Mouse (Mus musculus): Measurements from ENCODE around the gene Syngap1. TPM values are rescaled to one million over a fixed set of nuclear protein-coding genes. Genes with fewer than 3 reads are reported as not detected.
A peak's percentile ranks its signal among the peaks of the same experiment; 100 is the strongest.

Syngap1 gene
- polyA plus RNA-seq, 1 experiment from 2014 or later = 4.2 TPM

GRCm38 (mm10) chr17:26985503-26986179 lies 44.6 kb downstream of the Syngap1 start:
- WGBS = 90% methylated on average over 10 of the region's 10 CpGs
- Histone ChIP-seq H3K27me3 (replicated peaks; ENCODE audit: control insufficient read depth, insufficient read depth, low read length) (no peaks in the 10 kb centered on the region), H3K4me1 (ENCODE audit: control insufficient read depth, insufficient read depth, low read length) (no peaks in the 10 kb centered on the region), H3K4me3 (ENCODE audit: low read depth, low read length) (no peak overlapping the region), H3K4me2 (ENCODE audit: low read length) (no peak overlapping the region), H3K27ac (ENCODE audit: low read depth, low read length) (no peak overlapping the region), H3K9ac (ENCODE audit: low read length) (no peak overlapping the region), H3K36me3 (ENCODE audit: control insufficient read depth, insufficient read depth, low read length) (0 out of 2 replicates have a peak, but pooled peaks cover 5% of the 10 kb centered on the region), H3K9me3 (replicated peaks; ENCODE audit: control insufficient read depth, low read length) (no peaks in the 10 kb centered on the region)
- DNase-seq (ENCODE audit: low spot score) (no peak), ATAC-seq (no peak)

- Histone ChIP-seq H3K27ac (ENCODE audit: low read depth, low read length) (no peak overlapping the region), H3K4me2 (ENCODE audit: low read length) (no peak overlapping the region), H3K4me3 (ENCODE audit: low read depth, low read length) (no peak overlapping the region), H3K36me3 (ENCODE audit: control insufficient read depth, insufficient read depth, low read length) (no peaks in the 10 kb centered on the region), H3K9ac (ENCODE audit: low read length) (no peak overlapping the region), H3K4me1 (ENCODE audit: control insufficient read depth, insufficient read depth, low read length) (no peaks in the 10 kb centered on the region), H3K27me3 (replicated peaks; ENCODE audit: control insufficient read depth, insufficient read depth, low read length) (no peaks in the 10 kb centered on the region), H3K9me3 (replicated peaks; ENCODE audit: control insufficient read depth, low read length) (no peaks in the 10 kb centered on the region)
- DNase-seq (ENCODE audit: low spot score) (no peak), ATAC-seq (no peak)
These were observed 49.5 kb downstream of the Syngap1 start for GRCm38 (mm10) chr17:26990521-26990920.

- DNase-seq (ENCODE audit: low spot score) (peak; percentile 13), ATAC-seq (no peak)
- WGBS = 76% methylated on average over 14 of the region's 14 CpGs
- H3K4me2 ChIP-seq (ENCODE audit: low read length) = no peak overlapping the region
- H3K27ac ChIP-seq (ENCODE audit: low read depth, low read length) = no peak overlapping the region
- no peaks in the 10 kb centered on the region for H3K4me1 ChIP-seq (ENCODE audit: control insufficient read depth, insufficient read depth, low read length)
- no peaks in the 10 kb centered on the region for H3K36me3 ChIP-seq (ENCODE audit: control insufficient read depth, insufficient read depth, low read length)
- H3K27me3 ChIP-seq (replicated peaks; ENCODE audit: control insufficient read depth, insufficient read depth, low read length) = no peaks in the 10 kb centered on the region
- H3K9ac ChIP-seq (ENCODE audit: low read length) = no peak overlapping the region
- no peak overlapping the region for H3K4me3 ChIP-seq (ENCODE audit: low read depth, low read length)
- no peaks in the 10 kb centered on the region for H3K9me3 ChIP-seq (replicated peaks; ENCODE audit: control insufficient read depth, low read length)
These were observed 53.4 kb downstream of the Syngap1 start for GRCm38 (mm10) chr17:26994410-26994809.

- no peak overlapping the region for H3K9ac ChIP-seq (ENCODE audit: low read length)
- DNase-seq (ENCODE audit: low spot score) (no peak), ATAC-seq (no peak)
- no peaks in the 10 kb centered on the region for H3K36me3 ChIP-seq (ENCODE audit: control insufficient read depth, insufficient read depth, low read length)
- H3K4me3 ChIP-seq (ENCODE audit: low read depth, low read length) = no peak overlapping the region
- no peak overlapping the region for H3K27ac ChIP-seq (ENCODE audit: low read depth, low read length)
- no peaks in the 10 kb centered on the region for H3K4me1 ChIP-seq (ENCODE audit: control insufficient read depth, insufficient read depth, low read length)
- no peaks in the 10 kb centered on the region for H3K27me3 ChIP-seq (replicated peaks; ENCODE audit: control insufficient read depth, insufficient read depth, low read length)
- no peaks in the 10 kb centered on the region for H3K9me3 ChIP-seq (replicated peaks; ENCODE audit: control insufficient read depth, low read length)
- H3K4me2 ChIP-seq (ENCODE audit: low read length) = no peak overlapping the region
- 86% methylated on average over 6 of the region's 6 CpGs for WGBS
These were observed 54.0 kb downstream of the Syngap1 start for GRCm38 (mm10) chr17:26995006-26995405.

GRCm38 (mm10) chr17:26995562-26995961 lies 54.5 kb downstream of the Syngap1 start:
- DNase-seq (ENCODE audit: low spot score) (no peak), ATAC-seq (no peak)
- H3K27ac ChIP-seq (ENCODE audit: low read depth, low read length) = no peak overlapping the region
- no peaks in the 10 kb centered on the region for H3K27me3 ChIP-seq (replicated peaks; ENCODE audit: control insufficient read depth, insufficient read depth, low read length)
- WGBS = 78% methylated on average over 8 of the region's 8 CpGs
- H3K36me3 ChIP-seq (ENCODE audit: control insufficient read depth, insufficient read depth, low read length) = no peaks in the 10 kb centered on the region
- no peaks in the 10 kb centered on the region for H3K9me3 ChIP-seq (replicated peaks; ENCODE audit: control insufficient read depth, low read length)
- no peak overlapping the region for H3K4me3 ChIP-seq (ENCODE audit: low read depth, low read length)
- no peak overlapping the region for H3K4me2 ChIP-seq (ENCODE audit: low read length)
- no peaks in the 10 kb centered on the region for H3K4me1 ChIP-seq (ENCODE audit: control insufficient read depth, insufficient read depth, low read length)
- H3K9ac ChIP-seq (ENCODE audit: low read length) = no peak overlapping the region

GRCm38 (mm10) chr17:26997661-26998060 lies 56.6 kb downstream of the Syngap1 start:
- H3K27ac ChIP-seq (ENCODE audit: low read depth, low read length) = no peak overlapping the region
- no peaks in the 10 kb centered on the region for H3K36me3 ChIP-seq (ENCODE audit: control insufficient read depth, insufficient read depth, low read length)
- H3K9me3 ChIP-seq (replicated peaks; ENCODE audit: control insufficient read depth, low read length) = no peaks in the 10 kb centered on the region
- no peaks in the 10 kb centered on the region for H3K4me1 ChIP-seq (ENCODE audit: control insufficient read depth, insufficient read depth, low read length)
- ATAC-seq (no peak), DNase-seq (ENCODE audit: low spot score) (no peak)
- 78% methylated on average over 4 of the region's 4 CpGs for WGBS
- no peak overlapping the region for H3K9ac ChIP-seq (ENCODE audit: low read length)
- H3K4me3 ChIP-seq (ENCODE audit: low read depth, low read length) = no peak overlapping the region
- H3K4me2 ChIP-seq (ENCODE audit: low read length) = no peak overlapping the region
- no peaks in the 10 kb centered on the region for H3K27me3 ChIP-seq (replicated peaks; ENCODE audit: control insufficient read depth, insufficient read depth, low read length)

GRCm38 (mm10) chr17:26998283-26998682 lies 57.2 kb downstream of the Syngap1 start:
- Histone ChIP-seq H3K36me3 (ENCODE audit: control insufficient read depth, insufficient read depth, low read length) (no peaks in the 10 kb centered on the region), H3K27ac (ENCODE audit: low read depth, low read length) (no peak overlapping the region), H3K4me2 (ENCODE audit: low read length) (no peak overlapping the region), H3K4me3 (ENCODE audit: low read depth, low read length) (no peak overlapping the region), H3K9me3 (replicated peaks; ENCODE audit: control insufficient read depth, low read length) (no peaks in the 10 kb centered on the region), H3K4me1 (ENCODE audit: control insufficient read depth, insufficient read depth, low read length) (no peaks in the 10 kb centered on the region), H3K27me3 (replicated peaks; ENCODE audit: control insufficient read depth, insufficient read depth, low read length) (no peaks in the 10 kb centered on the region), H3K9ac (ENCODE audit: low read length) (no peak overlapping the region)
- ATAC-seq = no peak
- WGBS = 92% methylated on average over 15 of the region's 15 CpGs
- no peak for DNase-seq (ENCODE audit: low spot score)

- no peak overlapping the region for H3K27ac ChIP-seq (ENCODE audit: low read depth, low read length)
- H3K4me3 ChIP-seq (ENCODE audit: low read depth, low read length) = no peak overlapping the region
- DNase-seq (ENCODE audit: low spot score) = no peak
- no peak for ATAC-seq
- no peak overlapping the region for H3K9ac ChIP-seq (ENCODE audit: low read length)
- H3K4me2 ChIP-seq (ENCODE audit: low read length) = no peak overlapping the region
- WGBS = 86% methylated on average over 12 of the region's 12 CpGs
- no peaks in the 10 kb centered on the region for H3K9me3 ChIP-seq (replicated peaks; ENCODE audit: control insufficient read depth, low read length)
- no peaks in the 10 kb centered on the region for H3K4me1 ChIP-seq (ENCODE audit: control insufficient read depth, insufficient read depth, low read length)
- H3K27me3 ChIP-seq (replicated peaks; ENCODE audit: control insufficient read depth, insufficient read depth, low read length) = no peaks in the 10 kb centered on the region
- H3K36me3 ChIP-seq (ENCODE audit: control insufficient read depth, insufficient read depth, low read length) = no peaks in the 10 kb centered on the region
These were observed 58.9 kb downstream of the Syngap1 start for GRCm38 (mm10) chr17:26999996-27000395.

- 71% methylated on average over 7 of the region's 7 CpGs for WGBS
- ATAC-seq (no peak), DNase-seq (ENCODE audit: low spot score) (no peak)
- Histone ChIP-seq H3K27me3 (replicated peaks; ENCODE audit: control insufficient read depth, insufficient read depth, low read length) (no peaks in the 10 kb centered on the region), H3K36me3 (ENCODE audit: control insufficient read depth, insufficient read depth, low read length) (no peaks in the 10 kb centered on the region), H3K9me3 (replicated peaks; ENCODE audit: control insufficient read depth, low read length) (no peaks in the 10 kb centered on the region), H3K4me3 (ENCODE audit: low read depth, low read length) (no peak overlapping the region), H3K27ac (ENCODE audit: low read depth, low read length) (no peak overlapping the region), H3K4me1 (ENCODE audit: control insufficient read depth, insufficient read depth, low read length) (no peaks in the 10 kb centered on the region), H3K9ac (ENCODE audit: low read length) (no peak overlapping the region), H3K4me2 (ENCODE audit: low read length) (no peak overlapping the region)
These were observed 60.1 kb downstream of the Syngap1 start for GRCm38 (mm10) chr17:27001151-27001550.
